Mouse (Mus musculus): ENCODE measurements at regions not wholly inside any gene's neighbourhood (a gene's known extent, or its start where the extent isn't known, plus 50 kb on each side); places are given as distances from the start of the nearest gene placed in this dataset.

DNA sequence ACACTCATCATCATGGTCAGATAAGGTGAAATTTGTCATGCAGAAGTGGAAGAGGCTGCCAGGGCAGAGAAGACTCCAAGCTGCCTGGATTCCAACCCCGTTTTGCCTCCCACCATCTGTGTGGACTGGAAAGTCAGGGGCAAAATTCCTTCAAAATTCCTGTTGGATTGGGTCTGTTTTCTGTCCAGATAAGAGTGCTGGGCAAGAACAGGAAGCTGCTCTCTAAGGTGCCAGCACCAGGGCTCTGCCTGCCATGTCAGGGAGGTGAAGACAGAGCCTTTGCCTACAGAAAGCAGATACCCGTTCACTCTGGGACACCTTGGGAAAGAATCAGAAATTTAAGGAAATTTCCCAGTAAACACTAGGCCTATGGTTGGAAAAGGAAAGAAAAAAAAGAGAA, 112.5 kb upstream of the Sash1 start:
- TF ChIP-seq FLI1 (IDR thresholded peaks at IDR 0.05; ENCODE audit: low read length) (no peak), GATA1 (IDR thresholded peaks at IDR 0.05; ENCODE audit: borderline replicate concordance, low read length) (no peak)

Measured in megakaryocyte, embryonic 14.5 days (primary cell).